Mouse (Mus musculus) hindlimb bud, embryonic 11.5 days (tissue): ENCODE data around the gene Il21r.

Source experiments
- DNase-seq: peaks from one replicate; pipeline ENCODE4 v3.0.0-alpha.2; 2012; ENCODE audit warnings: low read depth, low spot score; ENCODE audit errors: extremely low spot score

The Il21r gene

GRCm38 (mm10) chr7:125574832-125575231, 28.4 kb upstream of the Il21r start:
- DNase-seq = no peak

DNA sequence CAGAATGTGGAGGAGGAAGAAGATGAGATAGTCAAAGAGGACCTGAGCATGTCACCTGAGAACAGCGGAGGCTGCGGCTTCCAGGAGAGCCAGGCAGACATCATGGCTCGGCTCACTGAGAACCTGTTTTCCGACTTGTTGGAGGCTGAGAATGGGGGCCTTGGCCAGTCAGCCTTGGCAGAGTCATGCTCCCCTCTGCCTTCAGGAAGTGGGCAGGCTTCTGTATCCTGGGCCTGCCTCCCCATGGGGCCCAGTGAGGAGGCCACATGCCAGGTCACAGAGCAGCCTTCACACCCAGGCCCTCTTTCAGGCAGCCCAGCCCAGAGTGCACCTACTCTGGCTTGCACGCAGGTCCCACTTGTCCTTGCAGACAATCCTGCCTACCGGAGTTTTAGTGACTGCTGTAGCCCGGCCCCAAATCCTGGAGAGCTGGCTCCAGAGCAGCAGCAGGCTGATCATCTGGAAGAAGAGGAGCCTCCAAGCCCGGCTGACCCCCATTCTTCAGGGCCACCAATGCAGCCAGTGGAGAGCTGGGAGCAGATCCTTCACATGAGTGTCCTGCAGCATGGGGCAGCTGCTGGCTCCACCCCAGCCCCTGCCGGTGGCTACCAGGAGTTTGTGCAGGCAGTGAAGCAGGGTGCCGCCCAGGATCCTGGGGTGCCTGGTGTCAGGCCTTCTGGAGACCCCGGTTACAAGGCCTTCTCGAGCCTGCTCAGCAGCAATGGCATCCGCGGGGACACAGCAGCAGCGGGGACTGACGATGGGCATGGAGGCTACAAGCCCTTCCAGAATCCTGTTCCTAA, 27.3 kb upstream of the Il21r start:
- no peak for DNase-seq

DNA sequence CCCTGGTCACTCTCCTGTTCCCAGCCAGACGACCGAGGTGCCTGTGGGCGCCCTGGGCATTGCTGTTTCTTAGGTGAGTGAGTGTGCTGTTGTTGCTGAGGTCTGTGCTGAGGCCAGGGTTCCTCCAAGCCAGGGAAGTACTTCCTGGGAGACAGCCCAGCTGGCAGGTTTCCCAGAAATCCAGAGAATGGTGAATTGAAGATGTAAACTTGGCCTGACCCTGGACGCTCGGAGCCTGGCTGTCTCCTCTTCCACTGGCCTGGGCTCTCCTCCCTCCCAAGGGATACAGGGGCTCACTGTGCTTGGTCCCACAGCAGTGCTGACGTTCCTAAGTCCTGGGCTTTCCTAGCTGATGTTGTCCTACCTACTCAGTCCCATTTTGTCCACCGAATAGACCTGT, 26.2 kb upstream of the Il21r start:
- DNase-seq = no peak

GRCm38 (mm10) chr7:125577486-125578088, 25.6 kb upstream of the Il21r start:
- DNase-seq = no peak

DNA sequence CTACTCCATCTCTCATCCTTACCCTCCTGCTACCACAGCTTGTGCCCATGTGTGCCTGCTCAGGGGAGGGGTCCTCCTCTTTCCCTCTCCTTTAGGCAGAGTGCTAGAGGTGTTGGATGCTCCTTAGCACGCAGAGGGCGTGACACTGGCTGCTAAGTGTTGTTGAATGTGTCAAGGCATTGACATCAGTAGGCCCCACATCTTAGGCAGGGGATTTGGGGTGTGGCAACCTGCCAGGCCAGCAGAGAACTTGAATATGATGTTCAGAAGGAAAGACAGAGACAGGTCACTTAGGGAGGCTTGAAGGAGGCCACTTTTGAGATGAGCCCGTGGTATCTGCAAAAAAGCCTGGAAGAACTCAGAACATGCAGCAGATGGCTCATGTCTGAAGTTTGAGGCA, 25.1 kb upstream of the Il21r start:
- no peak for DNase-seq

GRCm38 (mm10) chr7:125579545-125580219, 23.5 kb upstream of the Il21r start:
- DNase-seq = no peak

DNA sequence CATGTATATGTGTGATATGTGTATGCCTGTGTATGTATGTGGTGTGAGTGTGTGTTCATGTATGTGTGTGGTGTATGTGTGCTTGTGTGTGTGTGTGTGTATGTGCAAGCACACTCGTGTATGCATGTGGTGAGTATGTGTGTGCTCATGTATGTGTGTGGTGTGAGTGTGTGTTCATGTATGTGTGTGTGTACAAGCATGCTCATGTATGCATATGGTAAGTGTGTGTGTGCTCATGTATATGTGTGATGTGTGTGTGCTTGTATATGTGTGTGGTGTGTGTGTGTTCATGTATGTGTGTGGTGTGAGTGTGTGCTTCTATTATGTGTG, 23.0 kb upstream of the Il21r start:
- DNase-seq = no peak

GRCm38 (mm10) chr7:125580625-125581316, 22.5 kb upstream of the Il21r start:
- DNase-seq = peak; percentile 3

DNA sequence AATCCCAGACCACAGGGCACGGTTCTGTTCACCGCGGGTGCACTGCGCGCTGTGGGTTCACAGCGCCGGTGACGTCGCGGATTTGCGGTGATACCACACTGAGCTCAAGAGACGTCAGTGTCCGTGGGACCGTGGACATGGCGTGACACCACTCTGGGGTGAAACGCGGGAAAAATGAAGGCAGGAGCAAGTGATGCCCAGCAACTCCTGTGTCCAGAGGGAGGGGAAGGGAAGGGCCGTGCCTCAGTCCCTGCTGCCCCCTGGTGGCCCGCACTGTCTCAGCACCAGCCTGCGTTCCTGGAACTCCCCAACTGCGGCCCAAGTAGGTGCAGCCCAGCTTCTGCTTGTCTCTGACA, 21.9 kb upstream of the Il21r start:
- peak; percentile 57 for DNase-seq

DNA sequence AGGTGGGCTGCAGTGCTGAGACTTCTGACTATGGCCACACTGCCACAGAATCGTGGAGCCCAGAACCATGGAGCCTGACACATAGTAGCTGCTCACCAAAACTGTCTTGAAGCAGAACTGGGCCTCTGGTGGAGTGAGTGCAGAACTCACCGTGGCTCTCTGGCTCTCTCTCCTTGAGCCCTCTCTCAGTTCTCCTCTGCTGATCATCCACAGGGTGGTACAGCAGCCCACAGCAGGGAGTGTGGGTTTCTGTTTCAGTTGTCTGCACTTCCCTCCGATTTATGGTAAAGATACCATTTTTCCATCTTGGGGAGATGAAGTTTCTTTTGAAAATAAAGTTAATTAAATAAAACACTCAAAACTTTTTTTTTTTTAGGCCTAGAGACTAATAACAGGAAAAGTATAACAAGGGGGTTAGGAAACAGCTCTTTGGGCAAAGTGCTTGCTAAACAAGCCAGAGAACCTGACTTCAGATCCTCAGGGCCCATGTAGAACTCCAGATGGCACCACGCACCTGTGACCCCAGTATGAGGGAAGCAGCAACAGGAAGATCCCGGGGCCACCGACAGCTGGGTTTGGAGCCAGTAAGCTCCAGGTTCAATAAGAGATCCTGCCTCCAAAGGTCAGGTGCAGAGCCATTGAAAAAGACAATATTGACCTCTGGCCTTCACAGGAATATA, 19.8 kb upstream of the Il21r start:
- DNase-seq = no peak

DNA sequence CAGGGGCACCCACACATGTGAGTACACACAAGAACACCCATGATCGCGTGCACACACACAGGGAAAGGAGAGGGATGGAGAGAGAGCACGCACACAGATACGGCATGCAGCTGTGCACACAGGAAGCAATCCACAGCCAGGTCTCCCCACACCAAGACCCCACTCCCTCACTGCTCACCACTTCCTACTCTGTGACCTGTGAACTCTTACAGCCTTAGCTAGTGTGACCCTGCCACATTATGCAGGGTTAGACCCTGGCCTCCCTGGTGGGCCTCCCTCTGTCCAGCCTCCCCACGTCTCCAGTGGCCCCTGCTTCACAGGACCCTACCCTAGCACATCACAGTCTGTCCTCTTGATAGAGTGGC, 19.2 kb upstream of the Il21r start:
- DNase-seq = no peak

GRCm38 (mm10) chr7:125586355-125586754, 16.9 kb upstream of the Il21r start:
- no peak for DNase-seq

GRCm38 (mm10) chr7:125588721-125589120, 14.5 kb upstream of the Il21r start:
- no peak for DNase-seq

DNA sequence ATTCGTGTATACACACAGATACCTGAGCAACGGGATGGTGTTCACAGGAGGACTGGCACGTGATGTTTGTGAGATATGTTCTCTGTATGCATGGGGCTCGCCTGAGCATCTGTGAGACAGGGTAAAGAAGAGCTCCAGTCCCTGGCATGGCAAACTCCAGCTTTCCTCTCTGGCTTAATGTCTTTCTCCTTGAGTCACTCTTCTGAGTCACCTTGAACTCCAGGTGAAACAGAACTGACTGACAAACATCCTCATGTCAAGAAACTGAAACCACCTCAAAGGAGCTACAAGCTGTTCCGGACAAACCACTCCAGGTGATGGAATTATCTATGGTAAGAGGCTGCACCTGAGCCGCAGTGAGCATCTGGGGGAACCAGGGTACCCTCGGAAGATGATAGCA, 13.3 kb upstream of the Il21r start:
- DNase-seq = no peak

GRCm38 (mm10) chr7:125593831-125594230, 9.4 kb upstream of the Il21r start:
- no peak for DNase-seq

DNA sequence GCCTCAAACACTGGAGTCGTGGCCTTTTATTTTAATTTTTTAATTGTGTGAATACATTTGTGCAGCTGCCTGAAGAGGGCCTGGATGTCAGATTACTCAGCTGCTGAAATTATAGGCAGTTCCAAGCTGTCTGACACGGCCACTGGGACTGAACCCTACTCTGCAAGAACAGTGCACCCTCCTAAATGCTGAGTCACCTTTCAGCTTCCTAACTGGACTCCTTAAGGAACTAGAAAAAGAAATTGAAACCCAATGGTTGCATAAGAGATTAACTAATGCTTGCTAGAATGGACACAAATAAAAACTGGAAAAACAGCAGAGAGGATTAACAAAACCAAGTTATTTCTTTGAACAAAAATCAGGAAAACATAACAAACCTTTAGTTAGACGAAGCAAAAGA, 6.8 kb upstream of the Il21r start:
- no peak for DNase-seq

- DNase-seq = no peak
Measured at GRCm38 (mm10) chr7:125597083-125597482, 6.1 kb upstream of the Il21r start.

DNA sequence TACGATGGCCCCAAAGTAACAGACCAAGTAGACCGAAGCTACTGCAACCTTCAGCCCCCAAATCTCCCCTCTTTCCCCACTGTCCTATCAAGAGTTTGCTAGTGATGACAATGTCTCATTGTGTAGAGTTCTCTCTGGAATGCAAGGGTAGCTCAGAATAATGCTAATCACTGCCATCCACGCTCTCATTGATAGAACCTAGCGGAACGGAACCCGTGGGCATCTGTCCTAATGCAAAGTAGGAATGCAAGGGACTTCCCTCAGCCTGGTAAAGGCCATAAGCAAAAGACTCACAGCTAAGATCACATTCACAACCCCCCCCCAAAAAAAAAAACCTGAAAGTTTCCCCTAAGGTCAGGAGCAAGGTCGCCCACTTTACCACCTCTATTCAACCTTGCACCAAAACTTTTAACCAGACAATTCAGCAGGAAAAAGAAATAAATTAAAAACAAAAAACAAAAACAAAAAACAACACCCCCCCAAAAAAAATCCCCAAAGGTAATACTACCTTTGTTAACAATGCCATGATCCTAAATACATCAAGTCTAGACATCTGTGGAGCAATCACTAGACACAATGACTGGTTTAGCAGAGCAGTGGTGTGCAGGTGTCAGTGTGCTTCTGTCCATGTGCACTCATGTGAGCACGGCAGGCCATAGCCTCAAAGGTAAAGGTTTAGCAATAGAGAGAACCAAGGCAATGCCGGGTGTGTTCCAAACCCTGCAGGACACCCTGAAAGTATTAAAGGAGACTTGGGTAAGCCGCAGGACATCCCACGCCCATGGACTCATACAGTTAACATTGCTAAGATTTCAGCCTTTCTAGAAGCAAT, 5.5 kb upstream of the Il21r start:
- no peak for DNase-seq

GRCm38 (mm10) chr7:125599373-125599973, 3.8 kb upstream of the Il21r start:
- no peak for DNase-seq

- DNase-seq = no peak
Measured at GRCm38 (mm10) chr7:125600136-125600535, 3.1 kb upstream of the Il21r start.
